Mouse (Mus musculus) kidney, postnatal 36 days (tissue): ENCODE data around the gene Zswim7.
"Not testable (repeated sequence)": the region's sequence is repeated elsewhere in the genome, so short reads cannot be mapped to it uniquely, and the experiment has no call there.

Experiments used
- DNase-seq, 2 experiments: peaks; one replicate each; pipeline ENCODE4 v3.0.0; 2021 to 2022; ENCODE audit warnings: mixed read lengths in 2 of 2

The Zswim7 gene

GRCm38 (mm10) chr11:62280675-62281600 lies at the start of gene Zswim7, which contains the start of gene Ttc19:
TSS of gene Zswim7 (minus strand) at chr11:62281375.
TSS of gene Ttc19 (plus strand) at chr11:62281473.
- DNase-seq = peak; percentile 92 to 96

GRCm38 (mm10) chr11:62323659-62324058 lies 42.5 kb upstream of the Zswim7 start:
- DNase-seq = no peak

GRCm38 (mm10) chr11:62320097-62320496 lies 38.9 kb upstream of the Zswim7 start:
- DNase-seq = no peak

- no peak for DNase-seq
Observed at GRCm38 (mm10) chr11:62317746-62318145, 36.6 kb upstream of the Zswim7 start.

GRCm38 (mm10) chr11:62314984-62315383 lies 33.8 kb upstream of the Zswim7 start:
- DNase-seq = no peak

GRCm38 (mm10) chr11:62309296-62309695 lies 28.1 kb upstream of the Zswim7 start:
- DNase-seq = no peak

GRCm38 (mm10) chr11:62305866-62306265 lies 24.7 kb upstream of the Zswim7 start:
- no peak for DNase-seq

- DNase-seq = no peak
Observed at GRCm38 (mm10) chr11:62298883-62299282, 17.7 kb upstream of the Zswim7 start.

- DNase-seq = no peak
Observed at GRCm38 (mm10) chr11:62294121-62294520, 12.9 kb upstream of the Zswim7 start.

- no peak for DNase-seq
Observed at GRCm38 (mm10) chr11:62287700-62288099, 6.5 kb upstream of the Zswim7 start.

- no peak for DNase-seq
Observed at GRCm38 (mm10) chr11:62285020-62285419, 3.8 kb upstream of the Zswim7 start.

- not testable (repeated sequence) for DNase-seq
Observed at GRCm38 (mm10) chr11:62284020-62284419, 2.8 kb upstream of the Zswim7 start.

GRCm38 (mm10) chr11:62281601-62281997 lies 424 bp upstream of the Zswim7 start:
- DNase-seq = peak; percentile 78 to 87

- peak; percentile 74 to 87 for DNase-seq
Observed at GRCm38 (mm10) chr11:62278027-62278426, 3.1 kb downstream of the Zswim7 start.

- DNase-seq = no peak
Observed at GRCm38 (mm10) chr11:62277086-62277485, 4.1 kb downstream of the Zswim7 start.

- DNase-seq = no peak
Observed at GRCm38 (mm10) chr11:62270851-62271250, 10.3 kb downstream of the Zswim7 start.

- DNase-seq = no peak
Observed at GRCm38 (mm10) chr11:62269097-62269496, 12.1 kb downstream of the Zswim7 start.

- DNase-seq = no peak
Observed at GRCm38 (mm10) chr11:62268381-62268780, 12.8 kb downstream of the Zswim7 start.

GRCm38 (mm10) chr11:62266466-62267214 lies 14.5 kb downstream of the Zswim7 start:
- DNase-seq = no peak

- DNase-seq = no peak
Observed at GRCm38 (mm10) chr11:62265642-62266041, 15.5 kb downstream of the Zswim7 start.

GRCm38 (mm10) chr11:62264018-62264417 lies 17.2 kb downstream of the Zswim7 start:
- DNase-seq = no peak

GRCm38 (mm10) chr11:62263599-62263998 lies 17.6 kb downstream of the Zswim7 start:
- no peak for DNase-seq

GRCm38 (mm10) chr11:62259214-62259613 lies 22.0 kb downstream of the Zswim7 start:
- no peak for DNase-seq

GRCm38 (mm10) chr11:62253380-62253779 lies 27.8 kb downstream of the Zswim7 start:
- DNase-seq = no peak
